Mouse (Mus musculus) testis, adult 2 months (tissue): ENCODE results near the gene Spc24. TPM values are rescaled to one million over a fixed set of nuclear protein-coding genes. Genes with fewer than 3 reads are reported as not detected.

Experiments
- H3K27ac ChIP-seq: fragments of 200-500 bp; 2 replicates; pipeline ENCODE4 v1.5.1; 2012; ENCODE audit warnings: low read depth, low read length; ENCODE audit not compliant: control insufficient read depth, insufficient read depth
- H3K27me3 ChIP-seq: fragments of 200-500 bp; 2 replicates; pipeline ENCODE4 v1.6.1; 2012; ENCODE audit warnings: mild to moderate bottlenecking, low read length, moderate library complexity; ENCODE audit not compliant: control insufficient read depth, insufficient read depth
- H3K36me3 ChIP-seq: fragments of 200-500 bp; 2 replicates; pipeline ENCODE4 v1.6.1; 2012; ENCODE audit warnings: mild to moderate bottlenecking, low read length; ENCODE audit not compliant: control insufficient read depth, insufficient read depth
- H3K4me1 ChIP-seq: fragments of 200-500 bp; 2 replicates; pipeline ENCODE4 v1.6.1; 2012; ENCODE audit warnings: low read length; ENCODE audit not compliant: control insufficient read depth, insufficient read depth
- H3K4me3 ChIP-seq: fragments of 200-500 bp; 2 replicates; pipeline ENCODE4 v1.5.1; 2012; ENCODE audit warnings: low read depth, mild to moderate bottlenecking, low read length, moderate library complexity, mixed read lengths; ENCODE audit not compliant: control insufficient read depth
- CTCF ChIP-seq: fragments of 200-500 bp; IDR thresholded peaks from 2 replicates; pipeline ENCODE4 v1.5.1; 2012; ENCODE audit warnings: low read depth, mild to moderate bottlenecking, inconsistent platforms, low read length, moderate library complexity; ENCODE audit not compliant: control insufficient read depth, insufficient read depth, insufficient replicate concordance
- POLR2A ChIP-seq: fragments of 200-500 bp; IDR thresholded peaks from 2 replicates; pipeline ENCODE4 v1.6.1; 2012; ENCODE audit warnings: low read depth, mild to moderate bottlenecking, inconsistent platforms, low read length, moderate library complexity; ENCODE audit not compliant: control insufficient read depth
- polyA plus RNA-seq: library from polyadenylated mRNA; depleted of rRNA; stranded (reverse); fragments of >200 nt; gene quantifications from 2 replicates; pipeline ENCODE4 v1.2.3, GENCODE M21; 2012

Spc24 gene
- polyA plus RNA-seq, 1 experiment, result 16.5 TPM

GRCm38 (mm10) chr9:21732288-21732687, 27.8 kb downstream of the Spc24 start:
- H3K4me3 ChIP-seq, result no peak overlapping the region
- H3K27me3 ChIP-seq, result no peaks in the 10 kb centered on the region
- no peaks in the 10 kb centered on the region for H3K4me1 ChIP-seq
- H3K27ac ChIP-seq, result no peak overlapping the region
- no peak for TF ChIP-seq POLR2A
- TF ChIP-seq CTCF, result no peak
- H3K36me3 ChIP-seq, result no peaks in the 10 kb centered on the region

GRCm38 (mm10) chr9:21729264-21729663, 30.8 kb downstream of the Spc24 start:
- Histone ChIP-seq H3K4me1 (peaks cover 1% of the 10 kb centered on the region), H3K27ac (no peak overlapping the region), H3K36me3 (no peaks in the 10 kb centered on the region), H3K27me3 (no peaks in the 10 kb centered on the region), H3K4me3 (no peak overlapping the region)
- TF ChIP-seq CTCF, result no peak
- TF ChIP-seq POLR2A, result no peak

GRCm38 (mm10) chr9:21728261-21728832, 31.8 kb downstream of the Spc24 start:
- no peak overlapping the region for H3K27ac ChIP-seq
- H3K36me3 ChIP-seq, result no peaks in the 10 kb centered on the region
- H3K4me3 ChIP-seq, result no peak overlapping the region
- TF ChIP-seq POLR2A (no peak), CTCF (no peak)
- H3K4me1 ChIP-seq, result peaks cover 10% of the 10 kb centered on the region
- no peaks in the 10 kb centered on the region for H3K27me3 ChIP-seq

GRCm38 (mm10) chr9:21726218-21726975, 33.7 kb downstream of the Spc24 start:
- H3K36me3 ChIP-seq, result no peaks in the 10 kb centered on the region
- no peak overlapping the region for H3K4me3 ChIP-seq
- no peak overlapping the region for H3K27ac ChIP-seq

GRCm38 (mm10) chr9:21725224-21726121, 34.6 kb downstream of the Spc24 start:
- no peak overlapping the region for H3K27ac ChIP-seq
- H3K4me1 ChIP-seq, result peaks cover 10% of the 10 kb centered on the region
- H3K4me3 ChIP-seq, result no peak overlapping the region
- no peaks in the 10 kb centered on the region for H3K27me3 ChIP-seq
- H3K36me3 ChIP-seq, result no peaks in the 10 kb centered on the region
- TF ChIP-seq CTCF (no peak), POLR2A (no peak)

More at GRCm38 (mm10) chr9:21726218-21726975, 33.7 kb downstream of the Spc24 start:
- H3K27me3 ChIP-seq, result no peaks in the 10 kb centered on the region
- H3K4me1 ChIP-seq, result peaks cover 10% of the 10 kb centered on the region
- TF ChIP-seq POLR2A (no peak), CTCF (no peak)

- no peak for TF ChIP-seq POLR2A
- TF ChIP-seq CTCF, result no peak
- Histone ChIP-seq H3K27ac (peak overlapping the region; percentile 5), H3K27me3 (no peaks in the 10 kb centered on the region), H3K4me3 (peak overlapping the region; percentile 77), H3K36me3 (no peaks in the 10 kb centered on the region), H3K4me1 (peaks cover 11% of the 10 kb centered on the region)
Observed at GRCm38 (mm10) chr9:21724147-21724536, 36.0 kb downstream of the Spc24 start.
